Mouse (Mus musculus) mammary gland, adult 2 months (tissue): Measurements from ENCODE around the gene Mrap. TPM values are rescaled to one million over a fixed set of nuclear protein-coding genes. Genes with fewer than 3 reads are reported as not detected.

ENCODE experiments used
- polyA plus RNA-seq: library from polyadenylated mRNA; depleted of rRNA; stranded (reverse); fragments of >200 nt; gene quantifications from 2 replicates; pipeline ENCODE4 v1.2.3, GENCODE M21; 2012; ENCODE audit warnings: low replicate concordance; rRNA removed

Gene Mrap
- 459 and 493 TPM in 2 replicates for polyA plus RNA-seq

DNA sequence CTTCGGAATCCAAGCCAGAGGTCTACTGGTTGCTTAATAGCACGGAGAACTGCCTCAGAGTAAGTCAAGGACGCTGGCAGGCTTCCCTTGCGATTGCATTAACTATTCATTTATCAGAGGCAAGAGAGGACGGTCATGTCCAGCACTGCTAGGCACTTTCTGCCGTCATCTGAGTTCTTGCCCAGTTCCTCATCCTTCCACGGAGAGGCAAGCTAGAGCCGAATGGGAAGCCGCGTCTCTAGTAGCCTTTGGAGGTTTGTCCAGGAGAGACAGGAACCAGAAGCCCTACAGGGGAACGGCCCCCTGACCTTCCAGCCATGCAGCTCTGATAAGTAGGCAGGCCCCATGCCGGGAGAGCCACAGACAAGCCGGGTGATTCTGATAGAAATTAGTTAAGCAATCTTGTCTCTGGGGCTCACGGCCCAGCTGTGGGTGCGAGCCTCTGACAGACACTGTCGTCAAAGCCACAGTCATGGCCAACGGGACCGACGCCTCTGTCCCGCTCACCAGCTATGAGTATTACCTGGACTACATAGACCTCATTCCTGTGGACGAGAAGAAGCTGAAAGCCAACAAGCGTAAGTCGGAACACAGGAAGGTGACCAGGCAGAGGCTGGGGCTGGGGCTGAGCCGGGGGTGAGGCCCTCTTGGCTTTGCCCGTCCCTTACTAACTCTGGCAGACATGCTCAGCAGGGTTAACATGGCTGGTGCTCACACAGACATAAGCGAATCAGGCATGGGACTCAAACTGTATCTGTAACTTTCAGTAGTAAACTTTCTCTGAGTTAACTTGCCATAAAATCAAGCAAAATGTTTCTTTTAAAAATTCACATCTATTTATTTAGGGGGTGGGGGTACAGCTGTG, at the start of gene Mrap:
Gene Mrap, plus strand, starts transcription at position 116 of the 865 bp plus-strand sequence.

DNA sequence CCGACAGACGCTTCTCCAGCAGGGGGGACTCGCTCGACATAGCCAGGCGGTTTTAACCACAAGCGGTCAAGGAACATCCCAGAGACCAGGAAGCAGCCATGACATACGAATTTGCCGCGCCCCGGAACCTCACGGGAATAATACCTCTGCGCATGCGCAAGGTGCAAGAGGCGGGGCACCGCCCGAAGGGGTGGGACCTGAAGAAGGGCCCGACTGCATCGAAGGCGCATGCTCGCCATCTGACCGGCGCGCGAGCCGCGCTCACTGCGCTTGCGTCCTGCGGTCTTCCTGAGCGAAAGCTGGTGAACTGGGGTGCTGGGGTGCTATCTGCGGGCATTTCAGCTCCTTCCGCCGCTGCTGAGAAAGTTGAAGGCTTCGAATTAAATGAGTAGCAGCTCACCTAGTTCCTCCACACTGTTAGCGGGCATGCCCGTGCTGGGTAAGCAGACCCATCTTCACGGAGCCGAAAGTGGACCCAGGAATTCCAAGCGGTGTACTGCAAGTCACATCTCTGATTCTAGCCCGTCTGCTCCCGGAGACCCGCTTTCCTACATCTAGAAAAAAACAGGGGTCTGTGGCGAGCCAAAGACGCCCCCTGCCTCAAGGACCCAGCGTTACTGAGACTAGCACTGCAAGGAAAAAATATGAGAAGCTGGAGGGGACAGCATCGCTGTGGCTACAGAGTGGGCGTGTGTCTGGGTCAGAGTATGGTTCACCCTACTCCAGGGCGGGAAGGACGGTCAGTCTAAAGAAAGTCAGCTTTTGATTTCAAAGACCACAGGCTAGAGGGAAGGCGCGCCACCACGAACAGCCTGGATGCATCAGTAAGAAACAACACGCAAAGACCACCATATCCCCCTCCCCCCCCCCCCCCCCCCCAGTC, 10.5 kb upstream of the Mrap start, which contains the start of gene Mis18a:
Gene Mis18a, minus strand, starts transcription at position 172 of the 883 bp plus-strand sequence.

Other genes starting within 250 kb of the Mrap start
- 8.1 and 11.0 TPM in 2 replicates for gene Mis18a, start 10.8 kb upstream of the Mrap start, polyA plus RNA-seq
- gene Urb1, start 72.2 kb downstream of the Mrap start, polyA plus RNA-seq = 5.8 and 7.4 TPM in 2 replicates
- gene Eva1c, start 88.5 kb downstream of the Mrap start, polyA plus RNA-seq = 1.7 and 3.1 TPM in 2 replicates
- gene Cfap298, start 196.9 kb downstream of the Mrap start, polyA plus RNA-seq = 8.7 and 31.3 TPM in 2 replicates